Mouse (Mus musculus) neural tube, embryonic 12.5 days (tissue): ENCODE results near the gene Rpl32. TPM values are rescaled to one million over a fixed set of nuclear protein-coding genes. Genes with fewer than 3 reads are reported as not detected.

Source experiments
- ATAC-seq: fragments of 200-750 bp; cut with Nextera tagmentation; 2 replicates; pipeline ENCODE4 v1.8.0; 2017; ENCODE audit warnings: low read depth, mild to moderate bottlenecking, moderate TSS enrichment, moderate library complexity; ENCODE audit not compliant: low FRiP score
- H3K27ac ChIP-seq: fragments of 300-500 bp; sonication (generic); 2 replicates; pipeline ENCODE4 v1.5.1; 2016
- H3K27me3 ChIP-seq: fragments of 300-500 bp; sonication (generic); replicated peaks from 2 replicates; pipeline ENCODE4 v1.6.1; 2016; ENCODE audit warnings: mild to moderate bottlenecking
- H3K36me3 ChIP-seq: fragments of 300-500 bp; sonication (generic); 2 replicates; pipeline ENCODE4 v1.6.1; 2016; ENCODE audit warnings: mild to moderate bottlenecking
- H3K4me1 ChIP-seq: fragments of 300-500 bp; sonication (generic); 2 replicates; pipeline ENCODE4 v1.6.1; 2016
- H3K4me2 ChIP-seq: fragments of 300-500 bp; sonication (generic); replicated peaks from 2 replicates; pipeline ENCODE4 v1.6.1; 2016; ENCODE audit warnings: mild to moderate bottlenecking
- H3K4me3 ChIP-seq: fragments of 300-500 bp; sonication (generic); 2 replicates; pipeline ENCODE4 v1.5.1; 2016
- H3K9ac ChIP-seq: fragments of 300-500 bp; sonication (generic); 2 replicates; pipeline ENCODE4 v1.6.1; 2016; ENCODE audit warnings: mild to moderate bottlenecking
- H3K9me3 ChIP-seq: fragments of 300-500 bp; sonication (generic); 2 replicates; pipeline ENCODE4 v1.6.1; 2016; ENCODE audit warnings: mild to moderate bottlenecking
- WGBS: fragments of 180-500 bp; shearing (Covaris S2); methylation state at CpG from one replicate; pipeline ENCODE4 v1.1.7; 2016; 5-methylcytosine and 5-hydroxymethylcytosine counted together
- polyA plus RNA-seq: library from polyadenylated mRNA; unstranded; fragments of >200 nt; fragmentation: Nextera tagmentation; extraction: Ambion mirVana; gene quantifications from 2 replicates; pipeline ENCODE4 v1.2.1, GENCODE M21; 2016

The Rpl32 gene
- 1,453 and 1,478 TPM in 2 replicates for polyA plus RNA-seq

GRCm38 (mm10) chr6:115808488-115809231, at the start of gene Rpl32:
Rpl32 (minus strand) TSS chr6:115808747.
- WGBS: under 1% methylated on average over 47 of the region's 47 CpGs
- ATAC-seq: peak; percentile 83
- peak within 1 kb of the TSS; percentile 89 for H3K4me2 ChIP-seq
- no peaks in the 10 kb centered on the region for H3K9me3 ChIP-seq
- H3K27ac ChIP-seq: peak within 1 kb of the TSS; percentile 96
- peaks cover 37% of the 10 kb centered on the region for H3K36me3 ChIP-seq
- H3K4me1 ChIP-seq: peaks cover 20% of the 10 kb centered on the region
- peak within 1 kb of the TSS; percentile 98 for H3K9ac ChIP-seq
- no peaks in the 10 kb centered on the region for H3K27me3 ChIP-seq
- peak within 1 kb of the TSS; percentile 97 for H3K4me3 ChIP-seq

GRCm38 (mm10) chr6:115856361-115856745, 47.8 kb upstream of the Rpl32 start:
- H3K4me2 ChIP-seq: no peak overlapping the region
- peaks cover 19% of the 10 kb centered on the region for H3K4me1 ChIP-seq
- H3K9me3 ChIP-seq: no peaks in the 10 kb centered on the region
- no peak overlapping the region for H3K9ac ChIP-seq
- H3K36me3 ChIP-seq: no peaks in the 10 kb centered on the region
- H3K27me3 ChIP-seq: no peaks in the 10 kb centered on the region
- H3K27ac ChIP-seq: no peak overlapping the region
- no peak for ATAC-seq
- no peak overlapping the region for H3K4me3 ChIP-seq
- WGBS: 87% methylated on average over 4 of the region's 4 CpGs

GRCm38 (mm10) chr6:115855733-115856360, 47.3 kb upstream of the Rpl32 start:
- no peak for ATAC-seq
- 90% methylated on average over 3 of the region's 3 CpGs for WGBS
- no peak overlapping the region for H3K4me3 ChIP-seq

GRCm38 (mm10) chr6:115854432-115854831, 45.9 kb upstream of the Rpl32 start:
- Histone ChIP-seq H3K4me2 (no peak overlapping the region), H3K9ac (no peak overlapping the region), H3K4me1 (peaks cover 19% of the 10 kb centered on the region), H3K4me3 (no peak overlapping the region), H3K9me3 (no peaks in the 10 kb centered on the region), H3K27me3 (no peaks in the 10 kb centered on the region), H3K36me3 (no peaks in the 10 kb centered on the region; the same call in 1 of the 2 replicates), H3K27ac (no peak overlapping the region)
- 74% methylated on average over 2 of the region's 2 CpGs for WGBS
- ATAC-seq: no peak

More at GRCm38 (mm10) chr6:115855733-115856360, 47.3 kb upstream of the Rpl32 start:
- Histone ChIP-seq H3K36me3 (no peaks in the 10 kb centered on the region), H3K27ac (no peak overlapping the region), H3K27me3 (no peaks in the 10 kb centered on the region), H3K9me3 (no peaks in the 10 kb centered on the region), H3K4me2 (no peak overlapping the region), H3K4me1 (peaks cover 19% of the 10 kb centered on the region), H3K9ac (no peak overlapping the region)

GRCm38 (mm10) chr6:115853985-115854384, 45.4 kb upstream of the Rpl32 start:
- 49% methylated on average over 7 of the region's 7 CpGs for WGBS
- Histone ChIP-seq H3K27ac (peak overlapping the region; percentile 23; the same call in 1 of the 2 replicates), H3K4me1 (peaks cover 19% of the 10 kb centered on the region), H3K4me3 (peak overlapping the region; percentile 53), H3K27me3 (no peaks in the 10 kb centered on the region), H3K4me2 (peak overlapping the region; percentile 71), H3K36me3 (peaks cover 4% of the 10 kb centered on the region), H3K9ac (peak overlapping the region; percentile 61), H3K9me3 (no peaks in the 10 kb centered on the region)
- ATAC-seq: no peak

GRCm38 (mm10) chr6:115853091-115853813, 44.7 kb upstream of the Rpl32 start, which contains the start of the genes Mbd4 and Ift122:
Mbd4 (minus strand) TSS chr6:115853371.
Ift122 (plus strand) TSS chr6:115853470.
- H3K27ac ChIP-seq: peak within 1 kb of the TSS; percentile 51
- peak; percentile 98 for ATAC-seq
- H3K9ac ChIP-seq: peak within 1 kb of the TSS; percentile 61
- no peaks in the 10 kb centered on the region for H3K27me3 ChIP-seq
- peaks cover 11% of the 10 kb centered on the region for H3K36me3 ChIP-seq
- H3K9me3 ChIP-seq: no peaks in the 10 kb centered on the region
- under 1% methylated on average over 51 of the region's 51 CpGs for WGBS
- H3K4me1 ChIP-seq: peaks cover 19% of the 10 kb centered on the region
- H3K4me3 ChIP-seq: peak within 1 kb of the TSS; percentile 53
- H3K4me2 ChIP-seq: peak within 1 kb of the TSS; percentile 71

GRCm38 (mm10) chr6:115852446-115853090, 44.0 kb upstream of the Rpl32 start:
- no peak for ATAC-seq
- H3K27me3 ChIP-seq: no peaks in the 10 kb centered on the region
- H3K4me1 ChIP-seq: peaks cover 19% of the 10 kb centered on the region
- peak overlapping the region; percentile 53 for H3K4me3 ChIP-seq
- peak overlapping the region; percentile 71 for H3K4me2 ChIP-seq
- H3K9ac ChIP-seq: peak overlapping the region; percentile 61
- H3K36me3 ChIP-seq: peaks cover 14% of the 10 kb centered on the region
- no peaks in the 10 kb centered on the region for H3K9me3 ChIP-seq
- 5% methylated on average over 20 of the region's 20 CpGs for WGBS
- peak overlapping the region; percentile 51 for H3K27ac ChIP-seq

- WGBS: 93% methylated on average over 10 of the region's 10 CpGs
These were observed 40.2 kb upstream of the Rpl32 start for GRCm38 (mm10) chr6:115848598-115849304.

GRCm38 (mm10) chr6:115846640-115847411, 38.3 kb upstream of the Rpl32 start:
- Histone ChIP-seq H3K27ac (no peak overlapping the region), H3K9ac (no peak overlapping the region), H3K36me3 (peaks cover 39% of the 10 kb centered on the region), H3K27me3 (no peaks in the 10 kb centered on the region), H3K9me3 (no peaks in the 10 kb centered on the region), H3K4me1 (0 out of 2 replicates have a peak, but pooled peaks cover 1% of the 10 kb centered on the region), H3K4me3 (no peak overlapping the region), H3K4me2 (no peak overlapping the region)
- WGBS: 45% methylated on average over 8 of the region's 8 CpGs
- no peak for ATAC-seq

More at GRCm38 (mm10) chr6:115848598-115849304, 40.2 kb upstream of the Rpl32 start:
- Histone ChIP-seq H3K9me3 (no peaks in the 10 kb centered on the region), H3K36me3 (peaks cover 24% of the 10 kb centered on the region), H3K4me3 (no peak overlapping the region), H3K4me2 (no peak overlapping the region), H3K27me3 (no peaks in the 10 kb centered on the region), H3K27ac (no peak overlapping the region), H3K9ac (no peak overlapping the region), H3K4me1 (peaks cover 13% of the 10 kb centered on the region; the same call in 1 of the 2 replicates)
- no peak for ATAC-seq

- Histone ChIP-seq H3K4me3 (no peak overlapping the region), H3K27me3 (no peaks in the 10 kb centered on the region), H3K36me3 (peaks cover 42% of the 10 kb centered on the region), H3K9me3 (no peaks in the 10 kb centered on the region), H3K4me1 (no peaks in the 10 kb centered on the region), H3K4me2 (no peak overlapping the region), H3K9ac (no peak overlapping the region), H3K27ac (no peak overlapping the region)
- no peak for ATAC-seq
- 95% methylated on average over 4 of the region's 4 CpGs for WGBS
These were observed 36.5 kb upstream of the Rpl32 start for GRCm38 (mm10) chr6:115845006-115845405.
